Mouse (Mus musculus): Measurements from ENCODE around the gene Baiap3. TPM values are rescaled to one million over a fixed set of nuclear protein-coding genes. Genes with fewer than 3 reads are reported as not detected.
A peak's percentile ranks its signal among the peaks of the same experiment; 100 is the strongest.

Baiap3 gene
- polyA plus RNA-seq, 1 experiment, result 23.8 TPM

GRCm38 (mm10) chr17:25270795-25271335 is 14.7 kb upstream of the Baiap3 start:
- H3K4me1 ChIP-seq (ENCODE audit: control insufficient read depth, insufficient read depth, insufficient read length), result peaks cover 13% of the 10 kb centered on the region; the same call in 1 of the 2 replicates
- H3K36me3 ChIP-seq (ENCODE audit: control insufficient read depth, insufficient read depth, low read length), result peaks cover 29% of the 10 kb centered on the region
- WGBS, result 62% methylated on average over 2 of the region's 2 CpGs
- no peak for TF ChIP-seq CTCF (IDR thresholded peaks at IDR 0.05; ENCODE audit: extremely low read depth, insufficient read depth, insufficient read length, insufficient replicate concordance)
- no peak for TF ChIP-seq POLR2A (IDR thresholded peaks at IDR 0.05; ENCODE audit: low read depth, low read length)
- H3K27ac ChIP-seq (ENCODE audit: insufficient read depth, low read length), result no peak overlapping the region
- H3K27me3 ChIP-seq (ENCODE audit: control insufficient read depth, insufficient read depth, low read length), result no peaks in the 10 kb centered on the region
- H3K4me3 ChIP-seq (ENCODE audit: extremely low read depth, insufficient read depth, insufficient read length), result no peak overlapping the region
- DNase-seq (ENCODE audit: low read depth in 1 of 2, low spot score in 2 of 2), result no peak

- H3K36me3 ChIP-seq (ENCODE audit: control insufficient read depth, insufficient read depth, low read length), result peaks cover 62% of the 10 kb centered on the region
- no peak overlapping the region for H3K27ac ChIP-seq (ENCODE audit: insufficient read depth, low read length)
- no peaks in the 10 kb centered on the region for H3K4me1 ChIP-seq (ENCODE audit: control insufficient read depth, insufficient read depth, insufficient read length)
- H3K27me3 ChIP-seq (ENCODE audit: control insufficient read depth, insufficient read depth, low read length), result no peaks in the 10 kb centered on the region
- no peak for DNase-seq (ENCODE audit: low read depth in 1 of 2, low spot score in 2 of 2)
- 83% methylated on average over 3 of the region's 3 CpGs for WGBS
- no peak overlapping the region for H3K4me3 ChIP-seq (ENCODE audit: extremely low read depth, insufficient read depth, insufficient read length)
- TF ChIP-seq POLR2A (IDR thresholded peaks at IDR 0.05; ENCODE audit: low read depth, low read length) (no peak), CTCF (IDR thresholded peaks at IDR 0.05; ENCODE audit: extremely low read depth, insufficient read depth, insufficient read length, insufficient replicate concordance) (no peak)
Measured at GRCm38 (mm10) chr17:25264453-25264852, 8.3 kb upstream of the Baiap3 start.

- peak in 1 of 2 experiments; percentile 36 for DNase-seq (ENCODE audit: low read depth in 1 of 2, low spot score in 2 of 2)
- peaks cover 16% of the 10 kb centered on the region; the same call in 1 of the 2 replicates for H3K4me1 ChIP-seq (ENCODE audit: control insufficient read depth, insufficient read depth, insufficient read length)
- peak overlapping the region; percentile 40; the same call in 1 of the 2 replicates for H3K27ac ChIP-seq (ENCODE audit: insufficient read depth, low read length)
- H3K4me3 ChIP-seq (ENCODE audit: extremely low read depth, insufficient read depth, insufficient read length), result no peak overlapping the region
- TF ChIP-seq POLR2A (IDR thresholded peaks at IDR 0.05; ENCODE audit: low read depth, low read length) (no peak), CTCF (IDR thresholded peaks at IDR 0.05; ENCODE audit: extremely low read depth, insufficient read depth, insufficient read length, insufficient replicate concordance) (no peak)
- WGBS, result 54% methylated on average over 6 of the region's 6 CpGs
- H3K27me3 ChIP-seq (ENCODE audit: control insufficient read depth, insufficient read depth, low read length), result peaks cover 12% of the 10 kb centered on the region
- H3K36me3 ChIP-seq (ENCODE audit: control insufficient read depth, insufficient read depth, low read length), result peaks cover 10% of the 10 kb centered on the region
Measured at GRCm38 (mm10) chr17:25257804-25258261, 1.7 kb upstream of the Baiap3 start.

- TF ChIP-seq CTCF (IDR thresholded peaks at IDR 0.05; ENCODE audit: extremely low read depth, insufficient read depth, insufficient read length, insufficient replicate concordance) (no peak), POLR2A (IDR thresholded peaks at IDR 0.05; ENCODE audit: low read depth, low read length) (no peak)
- WGBS, result 30% methylated on average over 2 of the region's 2 CpGs
- Histone ChIP-seq H3K36me3 (ENCODE audit: control insufficient read depth, insufficient read depth, low read length) (peaks cover 3% of the 10 kb centered on the region; the same call in 1 of the 2 replicates), H3K4me1 (ENCODE audit: control insufficient read depth, insufficient read depth, insufficient read length) (peaks cover 16% of the 10 kb centered on the region; the same call in 1 of the 2 replicates), H3K27me3 (ENCODE audit: control insufficient read depth, insufficient read depth, low read length) (peaks cover 12% of the 10 kb centered on the region), H3K4me3 (ENCODE audit: extremely low read depth, insufficient read depth, insufficient read length) (no peak overlapping the region; the same call in 1 of the 2 replicates), H3K27ac (ENCODE audit: insufficient read depth, low read length) (no peak overlapping the region)
- DNase-seq (ENCODE audit: low read depth in 1 of 2, low spot score in 2 of 2), result no peak
Measured at GRCm38 (mm10) chr17:25255110-25255509, 1.1 kb downstream of the Baiap3 start.

GRCm38 (mm10) chr17:25253760-25254159 is 2.4 kb downstream of the Baiap3 start:
- Histone ChIP-seq H3K4me1 (ENCODE audit: control insufficient read depth, insufficient read depth, insufficient read length) (peaks cover 16% of the 10 kb centered on the region; the same call in 1 of the 2 replicates), H3K36me3 (ENCODE audit: control insufficient read depth, insufficient read depth, low read length) (no peaks in the 10 kb centered on the region), H3K4me3 (ENCODE audit: extremely low read depth, insufficient read depth, insufficient read length) (no peak overlapping the region), H3K27ac (ENCODE audit: insufficient read depth, low read length) (no peak overlapping the region), H3K27me3 (ENCODE audit: control insufficient read depth, insufficient read depth, low read length) (peaks cover 12% of the 10 kb centered on the region)
- 38% methylated on average over 10 of the region's 10 CpGs for WGBS
- DNase-seq (ENCODE audit: low read depth in 1 of 2, low spot score in 2 of 2), result no peak
- TF ChIP-seq POLR2A (IDR thresholded peaks at IDR 0.05; ENCODE audit: low read depth, low read length) (no peak), CTCF (IDR thresholded peaks at IDR 0.05; ENCODE audit: extremely low read depth, insufficient read depth, insufficient read length, insufficient replicate concordance) (no peak)

- 74% methylated on average over 3 of the region's 3 CpGs for WGBS
- no peak overlapping the region for H3K4me3 ChIP-seq (ENCODE audit: extremely low read depth, insufficient read depth, insufficient read length)
Measured at GRCm38 (mm10) chr17:25252643-25253042, 3.5 kb downstream of the Baiap3 start.

More at GRCm38 (mm10) chr17:25252643-25253042, 3.5 kb downstream of the Baiap3 start:
- TF ChIP-seq CTCF (IDR thresholded peaks at IDR 0.05; ENCODE audit: extremely low read depth, insufficient read depth, insufficient read length, insufficient replicate concordance) (no peak), POLR2A (IDR thresholded peaks at IDR 0.05; ENCODE audit: low read depth, low read length) (no peak)
- no peak overlapping the region for H3K27ac ChIP-seq (ENCODE audit: insufficient read depth, low read length)
- peaks cover 18% of the 10 kb centered on the region; the same call in 1 of the 2 replicates for H3K4me1 ChIP-seq (ENCODE audit: control insufficient read depth, insufficient read depth, insufficient read length)
- no peaks in the 10 kb centered on the region for H3K36me3 ChIP-seq (ENCODE audit: control insufficient read depth, insufficient read depth, low read length)
- no peak for DNase-seq (ENCODE audit: low read depth in 1 of 2, low spot score in 2 of 2)
- H3K27me3 ChIP-seq (ENCODE audit: control insufficient read depth, insufficient read depth, low read length), result peaks cover 12% of the 10 kb centered on the region
